Mouse (Mus musculus) NIH3T3 (cell line): ENCODE measurements around the gene Prpf31.
A peak's percentile ranks its signal among the peaks of the same experiment; 100 is the strongest.

ENCODE experiments used
- DNase-seq: peaks from one replicate; pipeline ENCODE4 v3.0.0-alpha.2; 2012; ENCODE audit warnings: low read depth

Gene Prpf31

DNA sequence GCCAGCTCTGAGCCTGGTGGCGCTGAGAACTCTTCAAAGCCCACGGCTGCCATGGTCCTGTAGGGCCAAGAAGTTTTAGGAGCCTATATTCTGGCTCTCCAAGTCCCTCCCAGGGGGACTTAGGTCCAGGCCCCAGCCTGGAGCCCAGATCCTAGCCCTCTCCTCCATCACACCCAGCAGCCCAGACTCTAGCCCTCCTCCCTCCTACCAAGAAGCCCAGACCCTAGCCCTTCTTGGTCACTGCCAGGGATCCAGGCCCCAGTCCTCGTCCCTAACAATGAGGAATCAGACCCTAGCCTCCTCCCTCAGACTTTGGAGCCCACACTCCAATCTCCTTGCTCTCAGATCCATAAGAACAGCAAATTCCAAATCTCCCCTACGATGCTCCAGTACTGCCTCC, 755 bp upstream of the Prpf31 start:
- no peak for DNase-seq

DNA sequence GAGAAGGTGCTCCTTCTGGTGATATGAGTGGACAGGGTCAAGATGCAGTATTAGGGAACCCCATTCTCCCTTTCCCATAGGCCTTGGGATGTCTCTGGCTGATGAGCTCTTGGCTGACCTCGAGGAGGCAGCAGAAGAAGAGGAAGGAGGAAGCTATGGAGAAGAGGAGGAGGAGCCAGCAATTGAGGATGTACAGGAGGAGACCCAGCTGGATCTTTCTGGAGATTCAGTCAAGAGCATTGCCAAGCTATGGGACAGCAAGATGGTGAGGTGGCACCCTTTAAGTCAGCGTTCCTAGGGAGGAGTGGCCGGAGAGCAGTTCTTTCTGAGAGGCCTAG, 662 bp downstream of the Prpf31 start:
- no peak for DNase-seq

DNA sequence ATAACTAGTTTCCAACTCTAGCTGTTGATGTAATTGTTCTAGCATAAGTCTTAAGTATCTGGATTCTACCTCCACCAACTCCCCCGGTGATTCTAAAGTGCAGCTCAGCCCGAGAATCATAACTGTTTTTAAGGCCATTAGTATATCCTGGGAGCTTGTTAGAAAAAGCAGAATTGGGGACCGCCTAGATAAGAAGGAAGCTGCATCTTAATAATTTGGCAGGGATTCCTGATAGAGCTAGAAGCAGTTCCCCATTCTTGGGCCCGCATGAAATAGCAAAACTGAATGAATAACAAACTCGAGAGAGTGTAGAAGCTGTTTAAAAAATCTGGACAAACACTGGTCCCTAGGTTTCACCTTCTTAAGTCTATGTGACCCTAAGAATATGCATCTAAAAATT, 13.6 kb downstream of the Prpf31 start:
- DNase-seq = no peak

DNA sequence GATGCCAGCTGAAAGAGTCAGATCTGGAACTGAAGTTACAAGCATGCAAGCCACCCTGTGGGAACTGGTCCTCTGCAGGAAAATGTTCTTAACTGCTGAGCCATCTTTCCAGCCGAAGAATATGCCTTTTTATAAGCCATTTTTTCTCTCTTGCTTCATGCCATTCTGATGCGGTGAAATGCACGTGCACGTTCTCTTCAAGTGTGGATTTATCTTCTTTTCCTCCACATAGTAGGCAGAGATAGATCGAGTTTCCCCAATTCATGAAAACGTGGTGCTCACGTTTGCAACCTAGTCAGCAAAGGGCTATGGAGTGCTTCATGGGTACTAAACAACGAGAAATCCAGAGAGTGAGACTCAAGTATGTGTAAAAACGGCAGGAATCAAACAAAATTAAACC, 14.1 kb downstream of the Prpf31 start:
- DNase-seq = no peak

DNA sequence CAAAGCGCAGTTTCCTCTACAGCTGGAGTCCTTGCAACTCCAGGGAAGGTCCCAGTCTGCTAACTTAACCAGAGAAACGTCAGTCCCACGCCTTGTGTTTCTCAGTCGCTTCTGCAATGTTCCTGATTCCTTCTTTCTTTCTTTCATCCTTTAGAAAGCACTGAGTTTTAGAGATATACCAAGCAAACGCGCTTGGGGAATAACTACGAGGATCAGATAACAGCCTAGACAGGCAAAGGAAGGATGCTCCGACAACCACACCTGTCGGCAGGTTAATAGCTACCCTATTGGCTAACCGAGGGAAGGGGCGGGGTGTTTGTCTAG, 14.5 kb downstream of the Prpf31 start:
- DNase-seq = no peak

DNA sequence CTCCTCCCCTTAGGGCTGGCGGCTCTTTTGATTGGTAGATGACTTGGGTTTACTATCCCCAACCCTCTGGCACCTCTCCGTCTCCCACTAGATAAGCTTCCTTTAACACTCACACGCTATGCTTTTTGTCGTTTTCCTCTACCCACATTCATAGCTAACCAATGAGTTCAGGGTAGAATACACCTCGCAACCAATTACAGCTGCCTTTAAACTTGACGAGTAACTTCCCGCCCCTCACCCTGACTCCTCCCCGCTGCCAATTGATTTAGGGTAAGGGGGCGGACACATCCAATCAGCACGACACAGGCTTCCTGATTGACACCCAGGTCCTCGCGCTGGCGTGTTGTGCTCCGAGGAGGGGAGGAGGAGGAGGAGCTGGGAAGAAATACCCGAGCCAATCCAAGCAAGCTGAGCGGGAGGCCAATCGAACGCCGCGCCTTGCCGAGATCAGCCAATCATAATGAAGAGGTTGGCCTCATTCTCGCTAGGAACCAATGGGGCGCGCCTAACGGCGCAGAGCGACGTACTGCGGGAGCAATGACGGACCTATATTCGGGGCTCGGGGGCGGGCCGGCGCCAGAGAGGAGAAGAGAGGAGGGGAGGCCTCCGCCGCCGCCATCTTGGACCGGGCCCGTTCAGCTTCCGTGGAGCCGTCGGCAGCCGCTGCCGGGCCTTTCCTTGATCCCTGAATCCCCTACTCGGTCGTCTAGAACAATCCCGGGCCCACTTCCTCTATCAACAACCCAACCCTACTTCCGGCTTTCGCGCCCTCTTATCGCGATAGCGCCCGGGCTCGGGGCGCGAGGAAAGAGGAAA, 15.1 kb downstream of the Prpf31 start, which contains the start of gene Cnot3:
Gene Cnot3 (plus strand): TSS at position 597 of the 816 bp plus-strand sequence.
- peak; percentile 99 for DNase-seq

DNA sequence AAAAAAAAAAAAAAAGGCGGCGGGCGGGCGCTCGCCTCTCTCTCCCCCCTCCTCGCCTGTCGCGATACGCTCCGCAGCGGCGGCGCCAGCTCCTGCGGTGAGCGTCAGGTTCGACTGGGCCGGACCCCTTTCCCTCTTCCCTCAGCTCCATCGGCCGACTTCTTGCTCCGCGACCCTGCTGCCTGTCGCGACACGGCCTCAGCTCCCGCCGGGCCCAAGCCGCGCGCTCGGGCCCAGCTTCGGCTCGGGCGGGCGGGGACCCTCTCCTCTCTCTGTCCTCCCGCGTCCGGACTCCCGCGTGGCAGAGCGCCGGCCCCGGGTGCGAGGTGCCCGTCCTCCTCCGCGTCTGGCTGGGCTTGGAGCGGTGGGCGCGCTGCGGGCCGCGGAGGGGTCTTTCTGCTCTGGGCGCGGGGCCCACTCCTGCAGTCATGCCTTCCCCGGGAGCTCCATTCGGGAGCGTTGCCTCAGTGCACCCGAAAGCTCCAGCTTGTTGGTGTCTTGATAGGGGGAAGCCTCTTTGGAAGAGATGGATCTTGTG, 15.8 kb downstream of the Prpf31 start:
- DNase-seq = no peak

DNA sequence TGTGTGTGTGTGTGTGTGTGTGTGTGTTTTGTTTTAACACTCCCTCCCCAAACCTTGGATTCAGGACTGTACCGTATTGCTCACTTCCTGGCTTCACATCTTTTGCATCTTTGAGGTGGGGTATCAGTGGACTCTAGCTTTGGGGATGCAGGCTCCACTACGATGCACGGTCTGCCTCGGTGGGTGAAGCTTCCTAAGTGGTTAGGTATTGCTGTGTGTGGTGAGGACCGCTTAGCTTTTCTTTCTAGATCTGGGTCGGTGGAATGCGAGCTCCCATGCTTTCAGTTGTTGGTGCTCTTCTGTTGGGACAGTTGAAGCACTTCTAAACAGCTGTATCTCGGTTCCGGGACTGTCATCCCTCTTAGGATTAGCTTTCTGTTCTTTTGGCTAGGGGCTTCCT, 16.4 kb downstream of the Prpf31 start:
- peak; percentile 33 for DNase-seq

DNA sequence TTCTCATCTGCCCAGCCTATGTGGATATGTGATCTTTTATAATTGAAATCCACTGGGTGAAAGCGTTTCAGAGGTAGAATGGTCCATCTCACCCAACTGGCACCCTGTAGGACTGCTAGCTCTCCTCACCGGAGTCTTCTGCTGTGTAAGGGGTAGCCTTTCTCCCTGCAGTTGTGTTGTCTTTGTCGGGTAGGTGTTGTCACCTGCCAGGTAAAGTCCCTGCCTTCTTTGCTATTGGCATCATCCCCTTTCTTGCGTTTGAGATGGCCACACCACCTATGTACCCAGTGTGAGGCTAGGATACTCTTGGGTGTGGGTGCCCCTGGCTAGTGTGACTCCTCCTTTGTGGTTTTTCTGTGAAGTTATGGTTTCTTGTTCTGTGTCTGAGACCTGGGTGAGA, 16.9 kb downstream of the Prpf31 start:
- DNase-seq = no peak

DNA sequence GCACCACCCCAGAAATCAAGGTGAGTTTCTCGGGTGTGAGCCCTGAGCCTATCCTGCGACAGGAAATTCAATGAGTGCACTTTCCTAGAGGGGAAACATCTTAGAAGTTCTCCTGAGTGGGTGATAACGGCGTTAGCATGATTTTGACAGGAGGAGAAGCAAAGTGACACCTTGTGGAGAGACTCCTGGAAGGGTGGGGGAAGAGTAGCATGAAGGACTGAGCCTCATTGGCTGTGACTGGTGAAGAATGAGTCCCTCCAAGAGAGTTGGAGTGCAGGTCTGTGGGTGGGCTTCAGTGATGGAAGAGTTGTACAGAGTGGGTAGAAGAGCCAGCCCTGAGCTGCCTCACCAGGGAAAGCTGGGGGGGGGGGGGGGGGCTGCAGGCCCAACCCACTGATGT, 27.2 kb downstream of the Prpf31 start:
- no peak for DNase-seq

DNA sequence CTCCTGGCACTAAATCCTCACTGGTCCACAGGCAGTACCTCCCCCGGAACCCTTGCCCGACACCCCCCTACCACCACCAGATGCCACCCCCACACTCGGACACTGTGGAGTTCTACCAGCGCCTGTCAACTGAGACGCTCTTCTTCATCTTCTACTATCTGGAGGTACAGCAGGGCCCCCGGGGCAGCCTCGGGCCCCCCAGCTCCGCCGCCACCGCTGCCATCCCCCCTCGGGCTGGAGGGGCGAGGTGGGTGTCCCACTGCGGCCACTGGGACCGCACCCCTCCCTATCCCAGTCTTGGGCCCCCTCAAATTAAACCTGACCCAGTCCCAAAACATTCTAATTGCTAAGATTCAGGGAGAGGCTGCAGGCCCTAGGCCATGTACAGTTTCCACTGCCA, 28.8 kb downstream of the Prpf31 start:
- DNase-seq = no peak

DNA sequence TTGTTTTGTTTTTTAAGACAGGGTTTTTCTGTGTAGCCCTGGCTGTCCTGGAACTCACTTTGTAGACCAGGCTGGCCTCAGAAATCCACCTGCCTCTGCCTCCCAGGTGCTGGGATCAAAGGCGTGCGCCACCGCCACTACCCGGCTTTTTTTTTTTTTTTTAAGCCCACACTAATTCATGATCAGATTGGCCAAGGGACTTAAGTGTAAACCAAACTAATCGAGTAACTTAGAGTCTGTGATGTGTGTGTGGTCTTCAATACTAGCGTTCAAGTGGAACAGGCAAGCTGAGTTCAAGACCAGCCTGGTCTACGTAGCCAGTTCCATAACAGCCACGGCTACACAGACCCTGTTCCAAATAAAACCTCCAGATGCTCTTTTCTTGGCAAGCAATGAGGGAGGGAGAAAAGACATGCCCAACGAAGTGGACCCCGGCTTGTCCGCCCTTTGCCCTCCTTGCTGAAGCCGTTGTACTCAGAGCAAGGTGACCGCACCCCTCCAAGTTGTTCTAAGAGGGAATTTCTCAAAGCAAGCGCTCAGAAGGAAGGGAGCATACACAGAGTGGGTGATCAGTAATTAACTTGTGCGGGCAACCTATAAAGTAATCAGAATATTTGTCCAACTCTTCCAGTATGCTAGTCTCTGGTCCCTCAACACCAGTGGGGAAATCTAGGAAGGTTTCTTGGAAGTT, 34.9 kb downstream of the Prpf31 start:
- peak; percentile 41 for DNase-seq

DNA sequence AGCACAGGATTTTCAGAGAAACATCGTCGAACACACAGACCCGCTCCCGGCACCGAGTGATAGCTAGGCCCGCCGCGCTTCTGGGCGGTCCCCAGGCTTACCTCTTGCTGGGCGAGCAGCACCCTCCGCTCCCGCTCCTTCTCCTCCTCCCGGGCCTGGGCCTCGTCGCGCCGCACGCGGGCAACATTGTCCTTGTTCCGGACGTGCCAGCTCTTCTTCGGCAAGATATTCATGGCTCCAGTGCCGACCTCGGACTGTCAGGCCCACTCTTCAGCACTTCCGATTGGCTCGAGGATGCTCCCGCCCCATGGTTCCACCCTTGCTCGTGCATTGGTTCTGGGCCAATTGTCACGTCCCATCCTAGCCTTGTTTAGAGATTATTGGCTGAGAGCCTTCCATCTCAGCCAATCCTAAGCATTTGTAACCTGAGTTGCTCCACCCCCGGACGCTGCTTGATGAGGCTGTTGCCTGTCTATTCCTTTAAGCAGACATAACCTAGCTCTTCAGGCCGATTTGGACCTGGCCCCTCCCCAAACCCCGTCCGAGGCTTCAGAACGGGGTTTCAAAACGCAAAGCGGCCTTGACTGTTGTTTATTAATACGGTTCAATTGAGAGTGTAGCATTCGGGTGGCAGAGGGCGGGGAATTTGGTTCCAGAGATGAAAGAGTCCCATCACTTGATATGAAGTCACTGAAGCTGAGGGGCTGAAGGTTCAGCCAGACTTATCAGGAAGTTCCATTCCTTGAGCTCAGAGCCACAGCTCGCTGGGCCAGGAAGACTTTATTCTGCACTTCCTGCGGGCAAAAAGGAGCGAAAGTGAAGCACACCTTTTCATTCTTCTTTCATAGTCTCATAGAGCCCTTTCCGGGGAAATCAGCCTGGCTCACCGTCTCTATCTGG, 35.7 kb downstream of the Prpf31 start, which contains the start of gene Leng1:
Gene Leng1 (minus strand): TSS at position 626 of the 900 bp plus-strand sequence.
- DNase-seq = peak; percentile 100

DNA sequence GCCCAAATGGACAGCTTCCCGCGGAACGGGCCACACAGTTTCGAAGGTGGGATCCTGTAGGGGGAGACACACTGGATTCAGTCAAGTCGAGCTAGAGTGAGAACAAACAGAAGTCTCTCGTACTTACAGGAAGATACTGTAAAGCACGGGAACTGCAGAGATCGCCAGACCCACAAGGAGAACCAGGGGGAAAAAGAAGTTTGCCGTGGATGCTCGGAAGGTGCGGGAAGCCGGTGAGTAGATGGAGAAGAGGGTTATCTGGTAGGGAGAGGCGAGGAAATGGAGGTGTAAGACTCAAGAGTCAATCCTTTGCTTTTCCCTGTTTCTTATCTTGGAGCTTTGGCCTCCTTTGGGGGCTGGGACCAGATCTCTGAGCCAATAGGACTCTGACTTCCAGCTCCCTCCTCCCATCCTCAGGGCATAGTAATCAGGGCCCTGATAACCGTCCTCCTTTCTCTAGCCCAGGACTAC, 37.2 kb downstream of the Prpf31 start:
- DNase-seq = no peak

DNA sequence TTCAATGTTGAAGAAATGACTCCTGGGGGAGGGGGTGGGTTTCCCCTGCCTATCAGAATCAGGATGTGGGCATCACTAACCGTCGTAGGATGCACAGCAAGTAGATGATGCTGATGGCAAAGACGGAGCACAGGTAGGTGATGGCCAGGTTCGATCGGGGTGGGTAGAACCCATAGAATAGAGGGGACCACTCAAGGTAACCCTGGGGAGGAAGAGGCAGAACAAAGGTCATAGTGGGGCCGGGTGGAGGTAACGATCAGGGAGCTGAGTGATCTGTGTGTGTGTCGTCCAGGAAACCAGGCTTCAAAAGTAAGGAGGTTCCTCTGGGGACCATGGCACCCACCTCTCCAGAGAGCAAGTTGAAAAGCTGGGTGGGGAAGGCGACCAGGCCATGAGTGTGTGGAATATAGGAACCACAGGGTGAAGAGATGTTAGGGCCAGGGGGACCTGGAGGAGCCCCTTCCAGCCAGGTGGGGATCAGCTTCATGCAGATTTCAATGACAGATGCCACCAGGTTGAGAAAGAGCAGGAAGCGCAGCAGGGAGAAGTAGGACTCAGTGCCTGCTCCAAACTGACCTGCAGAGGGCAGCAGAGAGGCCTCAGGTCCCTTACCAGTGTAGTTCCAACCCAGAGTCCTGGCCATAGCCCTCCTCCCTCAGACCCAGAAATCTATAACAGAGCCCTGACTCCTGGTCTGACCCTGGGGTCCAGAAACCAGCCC, 44.9 kb downstream of the Prpf31 start:
- DNase-seq = peak; percentile 91

DNA sequence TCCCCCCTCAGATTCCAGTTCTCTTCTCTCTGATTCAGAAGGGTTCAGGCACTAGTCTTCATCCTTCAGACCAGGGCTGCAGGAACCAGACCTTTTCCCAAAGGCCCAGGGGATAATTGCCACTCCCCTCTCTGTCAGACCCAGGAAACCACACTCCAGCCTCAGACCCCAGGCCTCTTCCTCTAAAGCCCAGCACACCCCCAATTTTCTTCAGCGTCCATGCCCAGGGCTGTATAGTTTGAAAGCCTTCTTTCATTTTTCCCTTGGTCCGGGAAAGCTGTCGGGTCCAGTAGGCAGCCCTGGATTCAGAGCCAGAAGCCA, 45.4 kb downstream of the Prpf31 start:
- DNase-seq = no peak

DNA sequence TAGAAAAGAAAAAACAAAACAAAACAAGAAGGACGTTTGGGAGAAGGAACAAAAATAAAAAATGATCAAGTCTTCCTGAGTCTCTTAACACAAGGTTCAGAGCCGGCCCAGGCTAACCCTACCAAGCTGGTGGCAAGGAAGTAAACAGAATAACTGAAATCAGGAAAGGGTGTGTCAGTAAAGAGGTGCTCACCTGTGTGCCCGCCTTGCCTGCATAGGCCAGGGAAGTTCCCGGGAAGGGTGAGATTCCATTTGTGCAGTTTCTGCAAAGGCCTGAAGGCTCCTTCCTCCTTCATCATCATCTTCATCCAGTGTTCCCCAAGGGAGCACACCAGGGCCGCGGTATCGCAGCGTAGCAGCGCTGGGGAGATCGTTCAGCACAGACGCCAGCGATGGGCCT, 46.6 kb downstream of the Prpf31 start:
- no peak for DNase-seq

DNA sequence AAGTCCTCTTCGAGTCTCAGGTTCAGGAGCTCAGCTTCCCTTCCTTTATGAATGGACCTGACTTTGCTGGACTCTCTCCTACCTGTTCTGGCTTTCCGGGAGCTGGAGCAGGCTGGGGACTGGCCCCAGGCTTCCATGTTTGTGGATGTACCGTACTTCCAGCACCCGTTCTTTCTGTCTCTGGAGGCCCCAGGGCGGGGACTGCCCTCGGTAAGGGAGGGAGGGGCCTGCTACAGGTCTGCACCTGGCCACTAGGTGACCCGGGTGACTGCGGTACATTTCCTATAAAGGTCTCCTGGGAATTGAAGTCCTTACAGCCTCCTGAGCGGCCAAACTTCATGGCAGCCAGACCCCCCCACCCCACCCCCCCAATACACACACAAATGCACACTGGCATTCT, 47.6 kb downstream of the Prpf31 start, which contains the start of gene Tmc4:
Gene Tmc4 (minus strand): TSS at position 212 of the 400 bp plus-strand sequence.
- no peak for DNase-seq

DNA sequence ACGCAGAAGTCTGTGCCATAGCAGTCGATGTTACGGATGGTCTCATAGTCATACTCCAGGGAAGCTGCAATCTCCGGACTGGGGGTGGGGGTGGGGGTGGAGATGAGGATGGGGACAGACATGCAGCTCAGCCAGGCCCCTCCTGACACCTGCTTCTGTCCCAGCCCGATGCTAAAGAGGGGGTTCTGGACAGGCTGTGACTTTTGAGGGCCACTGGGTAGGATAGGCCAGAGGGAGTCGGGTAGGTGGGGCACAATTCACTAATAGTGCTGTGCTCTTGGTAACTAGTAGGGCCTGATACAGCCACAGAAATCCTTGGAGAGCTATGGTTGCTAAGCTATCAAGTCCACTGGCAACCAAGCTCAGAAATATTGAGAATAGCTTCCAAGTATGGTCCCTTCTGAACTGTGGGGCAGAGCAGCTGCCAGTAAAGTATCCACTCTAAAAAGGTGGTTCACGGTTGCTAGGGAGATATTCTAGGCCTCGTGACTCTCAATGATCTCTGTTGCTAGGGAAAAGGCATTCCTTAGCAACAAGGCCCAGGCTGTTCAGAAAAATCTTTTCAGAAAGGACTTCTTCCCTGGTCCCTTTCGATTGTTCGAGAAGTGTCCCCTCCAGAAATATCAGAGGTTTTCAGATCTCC, 54.2 kb downstream of the Prpf31 start:
- no peak for DNase-seq

DNA sequence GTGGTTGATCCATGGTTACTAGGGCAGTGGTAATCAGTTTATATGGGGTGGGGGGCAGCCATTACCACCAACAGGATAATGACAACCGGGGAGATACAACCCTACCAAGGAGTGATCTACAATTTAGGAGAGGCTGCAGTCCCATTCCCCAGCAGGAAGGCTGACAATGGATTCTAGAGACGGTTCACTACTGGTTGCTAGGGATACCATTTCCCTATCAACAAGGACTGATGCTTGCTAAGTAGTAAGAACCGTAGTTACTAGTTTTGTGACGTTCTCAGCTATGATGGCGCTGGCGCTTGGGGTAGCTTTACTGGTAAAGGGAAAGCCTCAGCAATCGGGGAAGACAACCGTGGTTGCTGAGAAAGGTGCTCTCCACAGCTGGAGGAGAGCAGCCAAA, 54.9 kb downstream of the Prpf31 start:
- DNase-seq = no peak
